Mouse (Mus musculus): ENCODE results near the gene Pdzk1ip1. TPM values are rescaled to one million over a fixed set of nuclear protein-coding genes. Genes with fewer than 3 reads are reported as not detected.

Gene Pdzk1ip1
- polyA plus RNA-seq, 1 experiment from 2014 or later: 22.9 TPM

- 10% methylated on average over 11 of the region's 11 CpGs for WGBS
- no peak overlapping the region for H3K9ac ChIP-seq
- 0 out of 2 replicates have a peak, but pooled peaks have one; percentile 23 for ATAC-seq (ENCODE audit: borderline replicate concordance, extremely low read depth, low FRiP score, low TSS enrichment)
These were observed 8.1 kb downstream of the Pdzk1ip1 start for GRCm38 (mm10) chr4:115096435-115097145.

GRCm38 (mm10) chr4:115097146-115097496 is 8.6 kb downstream of the Pdzk1ip1 start:
- WGBS: under 1% methylated on average over 6 of the region's 6 CpGs
- Histone ChIP-seq H3K9me3 (no peaks in the 10 kb centered on the region), H3K9ac (no peak overlapping the region), H3K4me3 (peak overlapping the region; percentile 16; the same call in 1 of the 2 replicates), H3K4me2 (peak overlapping the region; percentile 79), H3K4me1 (peaks cover 18% of the 10 kb centered on the region), H3K27me3 (peaks cover 6% of the 10 kb centered on the region; the same call in 1 of the 2 replicates), H3K36me3 (no peaks in the 10 kb centered on the region), H3K27ac (no peak overlapping the region)
- ATAC-seq (ENCODE audit: borderline replicate concordance, extremely low read depth, low FRiP score, low TSS enrichment): no peak

More at GRCm38 (mm10) chr4:115096435-115097145, 8.1 kb downstream of the Pdzk1ip1 start:
- Histone ChIP-seq H3K27me3 (peaks cover 6% of the 10 kb centered on the region; the same call in 1 of the 2 replicates), H3K27ac (peak overlapping the region; percentile 64), H3K4me1 (peaks cover 18% of the 10 kb centered on the region), H3K4me3 (peak overlapping the region; percentile 39), H3K36me3 (no peaks in the 10 kb centered on the region), H3K4me2 (peak overlapping the region; percentile 79), H3K9me3 (no peaks in the 10 kb centered on the region)

- no peak overlapping the region for H3K4me3 ChIP-seq
- H3K4me1 ChIP-seq: peaks cover 5% of the 10 kb centered on the region
- peak; percentile 35; the same call in 1 of the 2 replicates for ATAC-seq (ENCODE audit: borderline replicate concordance, extremely low read depth, low FRiP score, low TSS enrichment)
- no peak overlapping the region for H3K9ac ChIP-seq
- peaks cover 2% of the 10 kb centered on the region; the same call in 1 of the 2 replicates for H3K27me3 ChIP-seq
- 32% methylated on average over 6 of the region's 6 CpGs for WGBS
- 0 out of 2 replicates have a peak overlapping the region, but pooled peaks have one; percentile 23 for H3K4me2 ChIP-seq
- no peak overlapping the region for H3K27ac ChIP-seq
- no peaks in the 10 kb centered on the region for H3K9me3 ChIP-seq
- H3K36me3 ChIP-seq: no peaks in the 10 kb centered on the region
These were observed 13.2 kb downstream of the Pdzk1ip1 start for GRCm38 (mm10) chr4:115101682-115102081.

- Histone ChIP-seq H3K4me3 (no peak overlapping the region), H3K27ac (no peak overlapping the region), H3K27me3 (0 out of 2 replicates have a peak, but pooled peaks cover 2% of the 10 kb centered on the region), H3K4me2 (no peak overlapping the region), H3K36me3 (no peaks in the 10 kb centered on the region), H3K9ac (no peak overlapping the region), H3K9me3 (no peaks in the 10 kb centered on the region), H3K4me1 (no peaks in the 10 kb centered on the region)
- no peak for ATAC-seq (ENCODE audit: borderline replicate concordance, extremely low read depth, low FRiP score, low TSS enrichment)
- 51% methylated on average over 4 of the region's 4 CpGs for WGBS
These were observed 15.0 kb downstream of the Pdzk1ip1 start for GRCm38 (mm10) chr4:115103510-115103909.

- Histone ChIP-seq H3K4me1 (no peaks in the 10 kb centered on the region), H3K27ac (no peak overlapping the region), H3K4me2 (no peak overlapping the region), H3K4me3 (no peak overlapping the region), H3K36me3 (no peaks in the 10 kb centered on the region), H3K9ac (no peak overlapping the region), H3K9me3 (no peaks in the 10 kb centered on the region), H3K27me3 (no peaks in the 10 kb centered on the region; the same call in 1 of the 2 replicates)
- ATAC-seq (ENCODE audit: borderline replicate concordance, extremely low read depth, low FRiP score, low TSS enrichment): no peak
- WGBS: 45% methylated on average over 2 of the region's 2 CpGs
These were observed 22.7 kb downstream of the Pdzk1ip1 start for GRCm38 (mm10) chr4:115111167-115111566.

- H3K4me2 ChIP-seq: no peak overlapping the region
- H3K27me3 ChIP-seq: no peaks in the 10 kb centered on the region; the same call in 1 of the 2 replicates
- no peaks in the 10 kb centered on the region for H3K36me3 ChIP-seq
- no peak for ATAC-seq (ENCODE audit: borderline replicate concordance, extremely low read depth, low FRiP score, low TSS enrichment)
- H3K9me3 ChIP-seq: no peaks in the 10 kb centered on the region
- no peak overlapping the region for H3K9ac ChIP-seq
- no peak overlapping the region for H3K27ac ChIP-seq
- H3K4me3 ChIP-seq: no peak overlapping the region
- WGBS: 19% methylated on average over 5 of the region's 5 CpGs
- no peaks in the 10 kb centered on the region for H3K4me1 ChIP-seq
These were observed 24.8 kb downstream of the Pdzk1ip1 start for GRCm38 (mm10) chr4:115113266-115113665.

GRCm38 (mm10) chr4:115119642-115120041 is 31.1 kb downstream of the Pdzk1ip1 start:
- 79% methylated on average over 3 of the region's 3 CpGs for WGBS
- no peak for ATAC-seq (ENCODE audit: borderline replicate concordance, extremely low read depth, low FRiP score, low TSS enrichment)
- Histone ChIP-seq H3K4me1 (no peaks in the 10 kb centered on the region), H3K4me2 (no peak overlapping the region), H3K27me3 (no peaks in the 10 kb centered on the region), H3K9me3 (no peaks in the 10 kb centered on the region), H3K9ac (no peak overlapping the region), H3K4me3 (no peak overlapping the region), H3K36me3 (no peaks in the 10 kb centered on the region), H3K27ac (no peak overlapping the region)

GRCm38 (mm10) chr4:115121162-115121561 is 32.7 kb downstream of the Pdzk1ip1 start:
- no peak for ATAC-seq (ENCODE audit: borderline replicate concordance, extremely low read depth, low FRiP score, low TSS enrichment)
- Histone ChIP-seq H3K4me3 (no peak overlapping the region), H3K4me1 (no peaks in the 10 kb centered on the region), H3K4me2 (no peak overlapping the region), H3K27me3 (no peaks in the 10 kb centered on the region), H3K36me3 (no peaks in the 10 kb centered on the region), H3K9ac (no peak overlapping the region), H3K27ac (no peak overlapping the region), H3K9me3 (no peaks in the 10 kb centered on the region)
- WGBS: 63% methylated on average over 2 of the region's 2 CpGs

- Histone ChIP-seq H3K4me2 (no peak overlapping the region), H3K27ac (no peak overlapping the region), H3K27me3 (no peaks in the 10 kb centered on the region), H3K4me1 (no peaks in the 10 kb centered on the region), H3K4me3 (no peak overlapping the region), H3K9me3 (no peaks in the 10 kb centered on the region), H3K36me3 (no peaks in the 10 kb centered on the region), H3K9ac (no peak overlapping the region)
- ATAC-seq (ENCODE audit: borderline replicate concordance, extremely low read depth, low FRiP score, low TSS enrichment): no peak
- WGBS: 60% methylated on average over 5 of the region's 5 CpGs
These were observed 33.1 kb downstream of the Pdzk1ip1 start for GRCm38 (mm10) chr4:115121608-115122007.

GRCm38 (mm10) chr4:115123507-115123906 is 35.0 kb downstream of the Pdzk1ip1 start:
- no peaks in the 10 kb centered on the region for H3K9me3 ChIP-seq
- WGBS: 49% methylated on average over 2 of the region's 2 CpGs
- H3K9ac ChIP-seq: no peak overlapping the region
- no peaks in the 10 kb centered on the region for H3K36me3 ChIP-seq
- no peak overlapping the region for H3K4me3 ChIP-seq
- ATAC-seq (ENCODE audit: borderline replicate concordance, extremely low read depth, low FRiP score, low TSS enrichment): no peak
- H3K4me2 ChIP-seq: no peak overlapping the region
- no peaks in the 10 kb centered on the region for H3K27me3 ChIP-seq
- H3K4me1 ChIP-seq: no peaks in the 10 kb centered on the region
- no peak overlapping the region for H3K27ac ChIP-seq

- no peak overlapping the region for H3K27ac ChIP-seq
- no peak overlapping the region for H3K4me3 ChIP-seq
- no peaks in the 10 kb centered on the region for H3K27me3 ChIP-seq
- no peaks in the 10 kb centered on the region for H3K4me1 ChIP-seq
- ATAC-seq (ENCODE audit: borderline replicate concordance, extremely low read depth, low FRiP score, low TSS enrichment): no peak
- no peaks in the 10 kb centered on the region for H3K36me3 ChIP-seq
- H3K9me3 ChIP-seq: no peaks in the 10 kb centered on the region
- no peak overlapping the region for H3K9ac ChIP-seq
- H3K4me2 ChIP-seq: no peak overlapping the region
These were observed 36.2 kb downstream of the Pdzk1ip1 start for GRCm38 (mm10) chr4:115124713-115125112.

GRCm38 (mm10) chr4:115133085-115133484 is 44.6 kb downstream of the Pdzk1ip1 start:
- Histone ChIP-seq H3K4me1 (peaks cover 3% of the 10 kb centered on the region; the same call in 1 of the 2 replicates), H3K27ac (no peak overlapping the region), H3K27me3 (peaks cover 28% of the 10 kb centered on the region), H3K4me3 (no peak overlapping the region), H3K9me3 (no peaks in the 10 kb centered on the region), H3K9ac (no peak overlapping the region), H3K36me3 (no peaks in the 10 kb centered on the region), H3K4me2 (no peak overlapping the region)
- 8% methylated on average over 5 of the region's 5 CpGs for WGBS
- no peak for ATAC-seq (ENCODE audit: borderline replicate concordance, extremely low read depth, low FRiP score, low TSS enrichment)
